Mouse (Mus musculus): Measurements from ENCODE around the gene Nrf1. TPM values are rescaled to one million over a fixed set of nuclear protein-coding genes. Genes with fewer than 3 reads are reported as not detected.

Nrf1 gene
- polyA plus RNA-seq, 1 experiment from 2014 or later, result 70.1 TPM

DNA sequence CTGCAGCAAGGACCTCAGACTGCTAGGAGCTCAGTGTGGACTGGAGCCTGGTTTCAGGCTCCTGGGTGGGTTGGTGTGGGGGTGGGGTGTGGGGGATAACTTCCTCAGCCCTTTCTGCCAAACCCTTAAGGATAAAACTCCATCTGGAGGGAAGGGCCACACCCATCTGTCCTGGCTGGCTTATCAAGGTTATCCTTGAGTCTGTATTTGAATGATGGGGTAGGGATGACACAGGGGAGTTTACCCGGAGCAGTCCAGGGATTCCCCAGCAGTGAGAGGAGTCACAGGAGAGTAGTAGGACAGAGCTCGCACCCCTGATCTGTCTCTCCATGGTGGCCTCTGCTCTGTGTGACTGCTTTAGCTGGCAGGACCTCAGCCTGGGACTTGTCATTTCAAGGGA lies 132.5 kb downstream of the Nrf1 start:
- H3K36me3 ChIP-seq (ENCODE audit: control insufficient read depth, insufficient read depth, low read length), result no peaks in the 10 kb centered on the region
- H3K4me1 ChIP-seq (ENCODE audit: control insufficient read depth, insufficient read depth, low read length), result peaks cover 15% of the 10 kb centered on the region
- H3K4me3 ChIP-seq (ENCODE audit: low read length), result no peak overlapping the region
- no peak overlapping the region for H3K4me2 ChIP-seq (replicated peaks; ENCODE audit: low read depth, low read length)
- H3K9me3 ChIP-seq (ENCODE audit: control insufficient read depth, low read length), result peaks cover 4% of the 10 kb centered on the region; the same call in 1 of the 2 replicates
- peaks cover 59% of the 10 kb centered on the region for H3K27me3 ChIP-seq (ENCODE audit: control insufficient read depth, insufficient read depth, low read length)
- ATAC-seq (ENCODE audit: low FRiP score, low TSS enrichment), result no peak
- 33% methylated on average over 2 of the region's 2 CpGs for WGBS
- H3K9ac ChIP-seq (ENCODE audit: low read depth, low read length), result no peak overlapping the region
- H3K27ac ChIP-seq (ENCODE audit: low read depth, low read length), result no peak overlapping the region

DNA sequence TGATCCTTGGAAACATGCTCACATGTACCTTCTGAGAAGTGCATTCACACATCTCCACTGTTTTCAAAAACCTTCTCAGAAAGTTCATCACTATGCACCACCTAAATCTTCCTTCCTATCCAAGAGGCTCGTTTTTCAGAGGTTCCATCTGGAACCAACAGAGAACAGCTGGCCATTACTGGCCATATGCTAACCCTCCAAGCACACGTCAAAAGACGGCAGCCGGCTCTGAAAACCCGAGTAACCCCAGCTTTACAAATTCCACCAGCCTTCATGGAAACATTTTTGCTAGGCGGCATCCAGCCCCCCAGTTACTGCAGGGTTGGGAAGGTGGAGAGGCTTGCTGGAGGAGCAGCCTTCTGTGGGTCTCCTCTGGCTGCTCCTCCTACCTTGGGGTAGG lies 134.2 kb downstream of the Nrf1 start:
- Histone ChIP-seq H3K36me3 (ENCODE audit: control insufficient read depth, insufficient read depth, low read length) (no peaks in the 10 kb centered on the region), H3K9ac (ENCODE audit: low read depth, low read length) (no peak overlapping the region), H3K4me1 (ENCODE audit: control insufficient read depth, insufficient read depth, low read length) (0 out of 2 replicates have a peak, but pooled peaks cover 5% of the 10 kb centered on the region), H3K27ac (ENCODE audit: low read depth, low read length) (no peak overlapping the region), H3K4me2 (replicated peaks; ENCODE audit: low read depth, low read length) (no peak overlapping the region), H3K9me3 (ENCODE audit: control insufficient read depth, low read length) (peaks cover 4% of the 10 kb centered on the region; the same call in 1 of the 2 replicates), H3K27me3 (ENCODE audit: control insufficient read depth, insufficient read depth, low read length) (peaks cover 42% of the 10 kb centered on the region), H3K4me3 (ENCODE audit: low read length) (no peak overlapping the region)
- WGBS, result 50% methylated on average over 6 of the region's 6 CpGs
- ATAC-seq (ENCODE audit: low FRiP score, low TSS enrichment), result no peak

DNA sequence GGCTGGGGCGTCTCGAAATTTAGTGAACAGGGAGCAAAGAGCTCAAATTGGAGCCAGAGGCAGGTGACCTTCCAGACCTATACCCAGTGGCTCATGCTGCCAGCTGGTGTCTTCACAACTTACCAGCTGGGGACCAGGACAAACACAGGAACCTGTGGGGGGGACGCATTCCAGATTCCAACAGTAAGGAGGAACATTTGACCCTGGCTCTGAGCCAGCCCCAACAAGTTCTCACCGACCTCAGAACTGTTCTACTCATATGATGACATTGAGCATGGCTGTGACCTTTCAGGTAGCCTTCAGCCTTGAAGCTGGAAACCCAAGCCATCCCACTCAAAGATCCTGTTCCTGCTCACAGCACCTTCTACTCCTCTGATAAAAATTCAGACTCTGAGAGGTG lies 135.8 kb downstream of the Nrf1 start:
- H3K4me1 ChIP-seq (ENCODE audit: control insufficient read depth, insufficient read depth, low read length), result no peaks in the 10 kb centered on the region

DNA sequence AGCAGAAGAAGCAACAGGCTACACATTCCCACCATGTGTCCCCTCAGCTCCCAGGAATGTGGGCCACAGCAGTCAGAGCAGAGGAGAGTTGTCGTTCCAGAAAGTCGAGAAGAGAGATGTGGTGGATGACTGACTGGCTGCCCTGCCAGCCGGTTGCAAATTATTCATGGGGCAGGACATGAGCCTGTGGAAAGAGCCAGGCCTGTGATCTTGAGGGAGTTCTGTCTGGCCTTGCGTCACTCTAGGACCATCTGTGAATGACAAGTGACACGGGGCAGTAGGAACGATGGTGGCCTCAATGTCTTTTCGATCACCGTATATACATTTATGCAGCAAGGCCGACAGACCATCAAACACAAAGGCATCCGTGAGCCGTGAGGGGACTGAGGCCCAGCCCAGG lies 147.9 kb downstream of the Nrf1 start:
- no peak for ATAC-seq (ENCODE audit: low FRiP score, low TSS enrichment)
- Histone ChIP-seq H3K36me3 (ENCODE audit: control insufficient read depth, insufficient read depth, low read length) (no peaks in the 10 kb centered on the region), H3K27me3 (ENCODE audit: control insufficient read depth, insufficient read depth, low read length) (no peaks in the 10 kb centered on the region), H3K4me1 (ENCODE audit: control insufficient read depth, insufficient read depth, low read length) (no peaks in the 10 kb centered on the region), H3K4me3 (ENCODE audit: low read length) (no peak overlapping the region), H3K27ac (ENCODE audit: low read depth, low read length) (no peak overlapping the region), H3K9me3 (ENCODE audit: control insufficient read depth, low read length) (no peaks in the 10 kb centered on the region), H3K4me2 (replicated peaks; ENCODE audit: low read depth, low read length) (no peak overlapping the region), H3K9ac (ENCODE audit: low read depth, low read length) (no peak overlapping the region)
- WGBS, result 77% methylated on average over 11 of the region's 11 CpGs

More for the DNA sequence above, 135.8 kb downstream of the Nrf1 start:
- Histone ChIP-seq H3K27ac (ENCODE audit: low read depth, low read length) (no peak overlapping the region), H3K4me3 (ENCODE audit: low read length) (no peak overlapping the region), H3K27me3 (ENCODE audit: control insufficient read depth, insufficient read depth, low read length) (peaks cover 28% of the 10 kb centered on the region), H3K36me3 (ENCODE audit: control insufficient read depth, insufficient read depth, low read length) (no peaks in the 10 kb centered on the region), H3K9me3 (ENCODE audit: control insufficient read depth, low read length) (peaks cover 4% of the 10 kb centered on the region; the same call in 1 of the 2 replicates), H3K4me2 (replicated peaks; ENCODE audit: low read depth, low read length) (no peak overlapping the region), H3K9ac (ENCODE audit: low read depth, low read length) (no peak overlapping the region)
- no peak for ATAC-seq (ENCODE audit: low FRiP score, low TSS enrichment)
- 81% methylated on average over 4 of the region's 4 CpGs for WGBS

DNA sequence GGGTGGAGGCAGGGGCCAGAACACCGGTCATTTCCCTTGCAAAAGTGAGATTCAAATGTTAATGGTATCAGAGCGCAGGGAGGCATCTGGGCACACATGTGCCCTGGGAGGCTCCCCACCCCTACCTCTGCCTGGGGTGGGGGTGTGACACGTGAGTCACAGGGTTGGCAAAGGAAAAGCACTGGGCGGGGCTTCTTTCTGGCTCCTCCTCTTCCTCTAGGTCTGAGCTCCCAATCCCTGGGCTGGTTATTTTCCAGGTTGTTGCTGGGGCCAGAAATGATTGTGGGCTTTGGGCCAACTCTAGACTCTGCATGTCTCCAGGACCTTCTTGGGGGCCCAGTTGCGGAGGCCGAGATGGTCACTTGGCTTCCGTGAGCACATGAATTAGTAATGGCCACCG lies 148.4 kb downstream of the Nrf1 start:
- Histone ChIP-seq H3K27me3 (ENCODE audit: control insufficient read depth, insufficient read depth, low read length) (no peaks in the 10 kb centered on the region), H3K9ac (ENCODE audit: low read depth, low read length) (no peak overlapping the region), H3K27ac (ENCODE audit: low read depth, low read length) (no peak overlapping the region), H3K36me3 (ENCODE audit: control insufficient read depth, insufficient read depth, low read length) (no peaks in the 10 kb centered on the region), H3K4me2 (replicated peaks; ENCODE audit: low read depth, low read length) (no peak overlapping the region), H3K4me1 (ENCODE audit: control insufficient read depth, insufficient read depth, low read length) (no peaks in the 10 kb centered on the region), H3K4me3 (ENCODE audit: low read length) (no peak overlapping the region), H3K9me3 (ENCODE audit: control insufficient read depth, low read length) (no peaks in the 10 kb centered on the region)
- ATAC-seq (ENCODE audit: low FRiP score, low TSS enrichment), result no peak
- WGBS, result 86% methylated on average over 8 of the region's 8 CpGs

MicroRNAs encoded within 50 kb of the gene (microRNA counts, 519-probe panel; counts per million panel counts)
- microRNA mmu-miR-182 (not detected), microRNA mmu-miR-183 (5,569 counts per million, percentile 55 among the panel's probes with 10 or more counts), microRNA mmu-miR-96 (6,622 counts per million, percentile 71 among the panel's probes with 10 or more counts)

Small RNAs within 50 kb of the gene (microRNA-seq; reads per million reads assigned to microRNA genes)
- gene Mir182, result 5,409 reads per million, percentile 91 among the genes with 10 or more reads in this experiment
- 2,860 reads per million, percentile 87 among the genes with 10 or more reads in this experiment for gene Mir183
- 1,262 reads per million, percentile 79 among the genes with 10 or more reads in this experiment for gene Mir96

Other genes with a start within 250 kb of the Nrf1 start
- 0.87 and 0.99 TPM in 2 replicates for gene Strip2, start 131.0 kb upstream of the Nrf1 start, polyA plus RNA-seq (2014; fragmentation: Nextera tagmentation; extraction: Ambion mirVana)